Mouse (Mus musculus): ENCODE measurements around the gene Stx12. TPM values are rescaled to one million over a fixed set of nuclear protein-coding genes. Genes with fewer than 3 reads are reported as not detected.
A peak's percentile ranks its signal among the peaks of the same experiment; 100 is the strongest.
"Not testable (repeated sequence)": the region's sequence is repeated elsewhere in the genome, so short reads cannot be mapped to it uniquely, and the experiment has no call there.

Stx12 gene
- 174 and 177 TPM in 2 replicates for polyA plus RNA-seq (2015; fragmentation: Nextera tagmentation; extraction: Ambion mirVana)

DNA sequence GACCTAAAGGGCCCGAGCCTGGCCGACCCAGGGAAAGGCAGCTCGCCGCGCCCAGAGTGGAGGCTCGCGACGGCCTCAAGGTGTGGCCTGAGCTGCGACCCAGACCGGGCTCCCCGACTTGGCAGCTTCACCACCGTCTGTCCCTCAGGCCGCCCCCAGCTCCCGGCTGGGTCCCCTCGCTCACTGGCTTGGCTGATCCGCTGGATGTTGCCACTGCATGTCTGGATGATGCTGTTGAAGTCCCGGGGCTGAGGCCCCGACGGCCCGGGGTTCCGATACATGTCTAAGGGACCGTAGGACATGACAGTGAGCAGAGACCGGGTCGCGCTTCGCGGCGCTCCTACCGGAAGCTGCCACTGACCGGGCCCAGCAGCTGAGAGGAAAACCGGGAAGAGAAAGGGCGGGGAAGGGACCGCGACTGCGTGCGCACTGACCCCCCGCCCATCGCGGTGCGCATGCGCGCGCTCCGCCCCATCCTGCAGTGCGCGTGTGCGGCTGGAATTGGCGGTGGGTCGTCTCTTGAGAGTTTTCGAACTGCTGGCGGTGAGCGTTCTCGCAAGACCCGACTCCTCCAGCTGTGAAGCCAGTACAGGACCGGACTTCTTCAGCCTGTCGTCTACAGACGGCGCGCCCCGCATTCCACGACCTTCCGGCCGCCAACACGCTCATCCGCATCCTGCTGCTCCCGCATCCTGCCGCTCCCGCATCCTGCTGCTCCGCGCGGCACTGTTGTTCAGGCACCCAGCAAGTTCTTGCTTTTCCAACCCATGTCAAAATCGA, at the start of gene Stx12:
Gene Stx12, minus strand, starts transcription at position 446 of the 780 bp plus-strand sequence.
- Histone ChIP-seq H3K27me3 (ENCODE audit: control insufficient read depth, insufficient read depth, low read depth, low read length) (no peaks in the 10 kb centered on the region), H3K27ac (ENCODE audit: low read length) (peak within 1 kb of the TSS; percentile 87), H3K36me3 (ENCODE audit: control insufficient read depth, insufficient read depth, low read length) (no peaks in the 10 kb centered on the region), H3K9ac (ENCODE audit: low read depth, low read length) (peak within 1 kb of the TSS; percentile 95), H3K4me3 (ENCODE audit: low read depth, low read length) (peak within 1 kb of the TSS; percentile 98), H3K4me1 (ENCODE audit: control insufficient read depth, insufficient read depth, low read length) (peaks cover 27% of the 10 kb centered on the region), H3K9me3 (replicated peaks; ENCODE audit: control insufficient read depth, low read length, poor library complexity, severe bottlenecking) (no peaks in the 10 kb centered on the region), H3K4me2 (ENCODE audit: low read length) (peak within 1 kb of the TSS; percentile 66)
- WGBS = under 1% methylated on average over 67 of the region's 72 CpGs
- peak; percentile 94 for ATAC-seq

DNA sequence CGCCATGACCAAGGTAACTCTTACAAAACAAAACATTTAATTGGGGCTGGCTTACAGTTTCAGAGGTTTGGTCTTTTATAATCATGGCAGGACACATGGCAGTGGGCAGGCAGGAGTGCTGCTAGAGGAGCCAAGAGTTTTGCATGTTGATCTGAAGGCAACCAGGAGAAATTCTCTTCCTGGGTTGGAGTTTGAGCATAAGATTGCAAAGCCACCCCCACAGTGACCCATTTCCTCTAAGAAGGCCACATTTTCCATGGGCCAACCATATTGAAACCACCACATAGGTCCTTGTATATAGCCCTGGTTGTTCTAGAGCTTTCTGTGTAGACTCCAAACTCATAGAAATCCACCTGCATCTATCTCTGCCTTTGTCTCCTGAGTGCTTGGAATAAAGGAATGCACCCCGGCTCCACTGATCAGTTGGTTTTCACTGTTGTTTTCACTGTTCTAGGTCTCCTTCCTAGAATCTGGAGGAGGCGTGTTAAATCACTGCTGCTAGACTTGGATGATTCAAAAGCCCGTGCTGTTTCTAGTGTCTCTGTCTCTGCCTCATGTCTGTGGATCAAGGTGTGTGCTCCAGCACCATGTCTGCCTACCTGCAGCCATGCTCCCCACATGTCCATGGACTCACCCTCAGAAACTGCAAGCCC, 48.6 kb upstream of the Stx12 start:
- Histone ChIP-seq H3K36me3 (ENCODE audit: control insufficient read depth, insufficient read depth, low read length) (no peaks in the 10 kb centered on the region), H3K27me3 (ENCODE audit: control insufficient read depth, insufficient read depth, low read depth, low read length) (no peaks in the 10 kb centered on the region), H3K4me3 (ENCODE audit: low read depth, low read length) (no peak overlapping the region), H3K27ac (ENCODE audit: low read length) (no peak overlapping the region), H3K4me1 (ENCODE audit: control insufficient read depth, insufficient read depth, low read length) (peaks cover 9% of the 10 kb centered on the region; the same call in 1 of the 2 replicates), H3K9ac (ENCODE audit: low read depth, low read length) (no peak overlapping the region), H3K9me3 (replicated peaks; ENCODE audit: control insufficient read depth, low read length, poor library complexity, severe bottlenecking) (no peaks in the 10 kb centered on the region), H3K4me2 (ENCODE audit: low read length) (no peak overlapping the region)
- no peak for ATAC-seq
- WGBS = 82% methylated on average over 4 of the region's 4 CpGs

DNA sequence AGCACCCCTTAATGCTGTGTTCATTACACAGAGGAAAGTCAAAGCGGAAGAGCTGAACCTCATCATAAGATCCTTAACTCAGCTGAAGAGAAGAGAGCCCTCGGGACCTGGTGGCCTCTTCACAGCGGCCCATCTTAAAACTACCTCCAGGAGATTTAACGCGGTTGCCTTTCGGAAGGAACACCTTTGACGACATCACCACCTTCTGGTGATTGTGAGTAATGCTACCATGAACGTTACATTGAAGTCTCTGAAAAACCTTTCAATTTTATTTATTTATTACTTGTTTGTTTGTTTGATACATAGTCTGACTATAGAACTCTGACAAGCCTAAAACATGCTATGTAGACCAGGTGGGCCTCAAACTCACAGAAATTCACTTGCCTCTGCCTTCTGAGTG, 46.5 kb upstream of the Stx12 start:
- Histone ChIP-seq H3K4me3 (ENCODE audit: low read depth, low read length) (no peak overlapping the region), H3K36me3 (ENCODE audit: control insufficient read depth, insufficient read depth, low read length) (no peaks in the 10 kb centered on the region), H3K27me3 (ENCODE audit: control insufficient read depth, insufficient read depth, low read depth, low read length) (no peaks in the 10 kb centered on the region), H3K9ac (ENCODE audit: low read depth, low read length) (no peak overlapping the region), H3K27ac (ENCODE audit: low read length) (no peak overlapping the region), H3K4me2 (ENCODE audit: low read length) (0 out of 2 replicates have a peak overlapping the region, but pooled peaks have one; percentile 6), H3K4me1 (ENCODE audit: control insufficient read depth, insufficient read depth, low read length) (peaks cover 8% of the 10 kb centered on the region; the same call in 1 of the 2 replicates), H3K9me3 (replicated peaks; ENCODE audit: control insufficient read depth, low read length, poor library complexity, severe bottlenecking) (no peaks in the 10 kb centered on the region)
- WGBS = 6% methylated on average over 8 of the region's 8 CpGs
- no peak for ATAC-seq

DNA sequence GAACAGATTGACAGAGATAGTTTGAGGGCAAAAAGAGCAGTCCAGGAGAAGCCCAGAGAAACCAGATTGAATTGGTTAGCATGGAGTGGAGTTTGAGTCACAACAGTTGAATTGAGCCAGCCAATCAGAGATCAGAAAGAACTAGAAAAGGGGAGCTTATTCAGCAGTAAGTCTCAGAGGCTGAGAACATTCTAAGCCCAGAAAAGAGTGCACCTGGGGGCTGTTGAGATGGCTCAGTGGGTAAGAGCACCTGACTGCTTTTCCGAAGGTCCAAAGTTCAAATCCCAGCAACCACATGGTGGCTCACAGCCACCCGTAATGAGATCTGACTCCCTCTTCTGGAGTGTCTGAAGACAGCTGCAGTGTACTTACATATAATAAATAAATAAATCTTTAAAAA, 42.2 kb upstream of the Stx12 start:
- WGBS = 83% methylated on average over 2 of the region's 2 CpGs
- not testable (repeated sequence) for H3K27ac ChIP-seq (ENCODE audit: low read length); ATAC-seq

DNA sequence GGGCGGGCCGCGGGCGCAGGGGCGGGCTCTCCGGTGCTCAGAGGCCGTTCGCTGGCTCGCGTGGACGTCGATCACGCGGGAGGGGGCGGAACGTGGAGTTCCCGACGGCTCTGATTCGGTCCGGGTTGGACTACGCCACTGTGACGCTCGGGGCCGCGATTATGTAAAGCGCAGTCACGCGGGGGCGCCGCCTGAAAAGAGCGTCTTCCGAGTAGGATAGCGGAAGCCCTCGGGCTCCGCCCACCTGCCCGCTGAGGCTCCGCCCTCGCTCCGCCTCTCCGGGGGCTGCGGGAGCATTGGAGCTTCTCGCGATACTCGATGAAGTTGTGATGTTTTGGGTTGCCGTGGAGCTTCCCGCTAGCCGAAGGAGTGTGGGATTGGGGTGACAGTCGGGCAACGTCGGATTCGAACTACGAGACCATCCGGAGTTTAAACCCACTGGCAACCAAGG, 38.3 kb upstream of the Stx12 start, which contains the start of gene Fam76a:
Gene Fam76a, minus strand, starts transcription at position 1 of the 451 bp plus-strand sequence.
- Histone ChIP-seq H3K27me3 (ENCODE audit: control insufficient read depth, insufficient read depth, low read depth, low read length) (no peaks in the 10 kb centered on the region), H3K4me3 (ENCODE audit: low read depth, low read length) (peak within 1 kb of the TSS; percentile 98), H3K27ac (ENCODE audit: low read length) (peak within 1 kb of the TSS; percentile 91), H3K9me3 (replicated peaks; ENCODE audit: control insufficient read depth, low read length, poor library complexity, severe bottlenecking) (no peaks in the 10 kb centered on the region), H3K4me1 (ENCODE audit: control insufficient read depth, insufficient read depth, low read length) (peaks cover 15% of the 10 kb centered on the region), H3K36me3 (ENCODE audit: control insufficient read depth, insufficient read depth, low read length) (no peaks in the 10 kb centered on the region), H3K9ac (ENCODE audit: low read depth, low read length) (peak within 1 kb of the TSS; percentile 96), H3K4me2 (ENCODE audit: low read length) (peak within 1 kb of the TSS; percentile 88)
- WGBS = 0% methylated on average over 45 of the region's 53 CpGs
- ATAC-seq = peak; percentile 99

More for the DNA sequence above, 42.2 kb upstream of the Stx12 start:
- not testable (repeated sequence) for H3K27me3 ChIP-seq (ENCODE audit: control insufficient read depth, insufficient read depth, low read depth, low read length); H3K4me3 ChIP-seq (ENCODE audit: low read depth, low read length); H3K36me3 ChIP-seq (ENCODE audit: control insufficient read depth, insufficient read depth, low read length); H3K4me1 ChIP-seq (ENCODE audit: control insufficient read depth, insufficient read depth, low read length); H3K9me3 ChIP-seq (replicated peaks; ENCODE audit: control insufficient read depth, low read length, poor library complexity, severe bottlenecking); H3K4me2 ChIP-seq (ENCODE audit: low read length); H3K9ac ChIP-seq (ENCODE audit: low read depth, low read length)

DNA sequence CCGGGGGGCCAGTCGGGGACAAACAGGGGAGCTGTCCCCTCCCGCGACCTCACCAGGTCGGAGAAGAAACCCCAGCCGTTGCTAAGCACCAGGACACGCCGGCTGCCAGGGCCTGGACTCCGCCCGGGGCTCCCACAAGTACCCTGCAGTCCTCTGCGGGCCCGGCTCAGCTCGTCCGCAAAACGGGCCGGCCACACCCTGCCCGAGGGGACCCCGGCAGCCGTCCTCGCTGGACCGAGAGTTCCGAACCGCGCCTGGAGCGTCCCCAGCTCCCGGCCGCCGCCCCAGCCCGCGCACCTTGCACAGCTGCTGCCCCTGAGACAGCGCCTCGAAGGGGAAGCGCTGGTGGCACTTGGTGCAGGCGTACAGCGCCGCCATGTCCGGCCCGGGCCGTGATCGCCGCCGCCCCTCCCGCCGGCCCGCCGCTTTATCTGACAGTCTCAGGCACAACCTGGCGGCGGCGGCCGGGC, 37.8 kb upstream of the Stx12 start:
- Histone ChIP-seq H3K4me2 (ENCODE audit: low read length) (peak overlapping the region; percentile 73), H3K36me3 (ENCODE audit: control insufficient read depth, insufficient read depth, low read length) (peaks cover under 1% of the 10 kb centered on the region; the same call in 1 of the 2 replicates), H3K4me3 (ENCODE audit: low read depth, low read length) (peak overlapping the region; percentile 98), H3K27me3 (ENCODE audit: control insufficient read depth, insufficient read depth, low read depth, low read length) (no peaks in the 10 kb centered on the region), H3K9me3 (replicated peaks; ENCODE audit: control insufficient read depth, low read length, poor library complexity, severe bottlenecking) (no peaks in the 10 kb centered on the region), H3K27ac (ENCODE audit: low read length) (peak overlapping the region; percentile 91), H3K9ac (ENCODE audit: low read depth, low read length) (peak overlapping the region; percentile 96), H3K4me1 (ENCODE audit: control insufficient read depth, insufficient read depth, low read length) (peaks cover 15% of the 10 kb centered on the region)
- 1% methylated on average over 46 of the region's 50 CpGs for WGBS
- ATAC-seq = peak; percentile 66

DNA sequence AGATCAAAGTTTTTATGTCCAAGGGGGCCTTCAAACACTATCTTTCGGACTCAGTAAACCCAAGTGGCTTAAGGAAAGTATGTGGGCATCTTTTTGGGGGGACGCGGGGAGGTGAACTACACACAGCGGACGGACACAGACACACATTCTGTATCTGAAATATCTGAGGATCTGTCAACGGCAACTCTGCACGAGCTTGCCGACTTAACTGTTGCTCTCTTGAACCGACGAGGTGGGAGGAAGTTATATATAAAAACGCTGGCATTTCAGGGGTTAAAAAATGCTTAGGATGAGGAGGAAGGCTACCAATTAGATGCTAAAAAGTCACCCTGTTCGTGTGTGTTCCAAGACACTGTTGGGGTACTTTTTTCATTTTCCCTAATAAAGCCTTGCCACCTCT, 37.2 kb upstream of the Stx12 start:
- peak overlapping the region; percentile 73 for H3K4me2 ChIP-seq (ENCODE audit: low read length)
- no peaks in the 10 kb centered on the region for H3K27me3 ChIP-seq (ENCODE audit: control insufficient read depth, insufficient read depth, low read depth, low read length)
- peak overlapping the region; percentile 91 for H3K27ac ChIP-seq (ENCODE audit: low read length)
- peaks cover 15% of the 10 kb centered on the region for H3K4me1 ChIP-seq (ENCODE audit: control insufficient read depth, insufficient read depth, low read length)
- H3K36me3 ChIP-seq (ENCODE audit: control insufficient read depth, insufficient read depth, low read length) = peaks cover 4% of the 10 kb centered on the region; the same call in 1 of the 2 replicates
- ATAC-seq = no peak
- H3K4me3 ChIP-seq (ENCODE audit: low read depth, low read length) = peak overlapping the region; percentile 98
- WGBS = 39% methylated on average over 12 of the region's 12 CpGs
- no peaks in the 10 kb centered on the region for H3K9me3 ChIP-seq (replicated peaks; ENCODE audit: control insufficient read depth, low read length, poor library complexity, severe bottlenecking)
- peak overlapping the region; percentile 96 for H3K9ac ChIP-seq (ENCODE audit: low read depth, low read length)

DNA sequence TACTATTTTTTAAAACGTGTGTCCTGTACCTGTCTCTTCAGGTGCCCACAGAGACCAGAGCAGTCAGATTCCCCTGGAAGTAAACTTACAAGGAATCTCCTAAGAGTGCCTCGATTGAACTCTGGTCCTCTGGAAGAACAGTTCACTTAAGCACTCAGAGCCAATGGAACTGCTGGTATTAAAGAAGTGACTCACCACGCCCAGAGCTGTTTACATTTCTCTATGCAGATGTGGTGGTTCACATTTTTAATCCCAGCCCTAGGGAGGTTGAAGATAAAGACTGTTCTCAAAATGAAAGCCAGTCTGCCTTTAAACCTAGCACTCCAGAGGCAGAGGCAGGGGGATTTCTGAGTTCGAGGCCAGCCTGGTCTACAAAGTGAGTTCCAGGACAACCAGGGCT, 35.9 kb upstream of the Stx12 start:
- no peaks in the 10 kb centered on the region for H3K9me3 ChIP-seq (replicated peaks; ENCODE audit: control insufficient read depth, low read length, poor library complexity, severe bottlenecking)
- H3K9ac ChIP-seq (ENCODE audit: low read depth, low read length) = no peak overlapping the region
- ATAC-seq = no peak
- H3K4me2 ChIP-seq (ENCODE audit: low read length) = no peak overlapping the region
- H3K4me1 ChIP-seq (ENCODE audit: control insufficient read depth, insufficient read depth, low read length) = peaks cover 15% of the 10 kb centered on the region
- no peak overlapping the region for H3K4me3 ChIP-seq (ENCODE audit: low read depth, low read length)
- no peaks in the 10 kb centered on the region for H3K27me3 ChIP-seq (ENCODE audit: control insufficient read depth, insufficient read depth, low read depth, low read length)
- WGBS = 91% methylated on average over 4 of the region's 4 CpGs
- peaks cover 9% of the 10 kb centered on the region for H3K36me3 ChIP-seq (ENCODE audit: control insufficient read depth, insufficient read depth, low read length)
- H3K27ac ChIP-seq (ENCODE audit: low read length) = no peak overlapping the region

DNA sequence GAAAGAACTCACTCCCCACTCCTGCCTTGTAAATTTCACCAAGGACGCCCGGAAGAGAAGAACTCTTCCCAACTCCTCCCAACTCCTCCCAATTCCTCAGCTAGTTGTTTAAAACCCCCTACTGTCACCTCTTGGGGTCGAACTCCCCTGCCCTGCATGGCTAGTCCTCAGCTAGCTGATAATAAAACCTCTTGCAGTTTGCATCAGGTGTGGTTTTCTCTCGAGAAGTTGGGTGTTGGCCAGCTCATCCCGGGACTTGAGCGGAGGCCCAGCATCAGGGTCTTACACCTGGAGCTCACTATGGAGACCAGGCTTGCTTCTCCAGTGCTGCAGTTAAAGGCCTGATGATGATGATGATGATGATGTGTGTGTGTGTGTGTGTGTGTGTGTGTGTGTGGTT, 34.2 kb upstream of the Stx12 start:
- H3K4me2 ChIP-seq (ENCODE audit: low read length); ATAC-seq; H3K4me3 ChIP-seq (ENCODE audit: low read depth, low read length); H3K27me3 ChIP-seq (ENCODE audit: control insufficient read depth, insufficient read depth, low read depth, low read length); H3K9me3 ChIP-seq (replicated peaks; ENCODE audit: control insufficient read depth, low read length, poor library complexity, severe bottlenecking); H3K27ac ChIP-seq (ENCODE audit: low read length); H3K9ac ChIP-seq (ENCODE audit: low read depth, low read length): not testable (repeated sequence)
- Histone ChIP-seq H3K36me3 (ENCODE audit: control insufficient read depth, insufficient read depth, low read length) (peaks cover 12% of the 10 kb centered on the region), H3K4me1 (ENCODE audit: control insufficient read depth, insufficient read depth, low read length) (peaks cover 15% of the 10 kb centered on the region)
- 82% methylated on average over 6 of the region's 6 CpGs for WGBS

All from midbrain, embryonic 16.5 days (tissue).